ENCODE assay signal across 12 mouse cellular contexts in the genomic region with DNA sequence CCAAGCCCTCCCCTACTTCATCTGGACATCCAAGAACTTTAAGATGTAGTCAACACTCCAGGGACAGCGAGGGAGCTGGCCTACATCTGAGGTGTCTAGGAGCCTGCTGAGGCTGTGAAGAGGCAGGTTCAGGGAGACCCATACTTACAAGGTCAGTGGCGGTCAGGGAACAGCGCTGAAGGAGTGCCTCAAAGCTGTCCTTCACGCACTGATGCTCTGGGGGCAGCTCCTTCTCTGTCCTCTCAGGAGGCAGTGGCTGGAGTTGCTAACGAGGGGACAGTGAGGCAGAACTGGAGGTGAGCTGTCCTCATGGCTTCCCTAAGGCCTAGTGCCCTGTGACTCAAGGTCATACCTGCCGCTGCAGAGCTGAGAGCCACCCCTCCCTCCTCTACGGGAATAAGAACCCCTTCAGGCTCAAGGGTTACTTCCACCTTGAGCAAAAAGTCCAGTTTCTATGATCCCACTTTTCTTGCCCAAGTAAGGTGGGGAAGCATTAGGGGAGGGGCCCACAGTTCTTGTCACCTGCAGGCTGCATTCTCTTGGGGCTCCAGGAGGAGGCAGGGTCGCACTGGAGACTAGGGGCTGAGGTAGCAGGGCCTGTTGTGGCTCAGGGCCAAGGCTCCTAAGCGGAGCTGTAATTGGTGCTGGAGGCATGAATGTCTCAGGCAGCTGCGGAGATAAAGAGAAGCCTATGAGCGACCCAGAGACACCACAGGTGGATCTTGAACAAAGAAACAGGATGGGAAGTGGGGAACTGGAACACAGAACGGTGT. TPM values are rescaled to one million over a fixed set of nuclear protein-coding genes. Genes with fewer than 3 reads are reported as not detected.
DNase-seq lines count a peak whose midpoint lies in the region; ATAC-seq and TF ChIP-seq lines count a peak whose summit lies in the region.
"Had no signal": no experiment of that assay in that cellular context is flagged by ENCODE, and none has a peak within 500 bp of the region (broad histone marks: within the 10 kb centered on the region; RNA-seq: fewer than 3 reads in every experiment).

No protein-coding gene starts in this region.

- H3K36me3 ChIP-seq in forebrain, embryonic 11.5 days (ENCODE audit: control insufficient read depth, insufficient read depth, low read length): no peaks in the 10 kb centered on the region
- no peaks in the 10 kb centered on the region for H3K36me3 ChIP-seq in forebrain, embryonic 15.5 days
- H3K36me3 ChIP-seq in stomach, postnatal 0 days (ENCODE audit: control insufficient read depth, insufficient read depth, low read length): no peaks in the 10 kb centered on the region
- H3K36me3 ChIP-seq: limb, embryonic 12.5 days had no signal

- no peak overlapping the region for H3K4me3 ChIP-seq in forebrain, embryonic 11.5 days (ENCODE audit: low read depth, low read length)
- no peak overlapping the region for H3K4me3 ChIP-seq in forebrain, embryonic 15.5 days
- no peak overlapping the region for H3K4me3 ChIP-seq in left cerebral cortex, adult 2 months
- no peak overlapping the region for H3K4me3 ChIP-seq in stomach, postnatal 0 days (ENCODE audit: low read depth, low read length)
- H3K4me3 ChIP-seq: limb, embryonic 12.5 days had no signal

- peaks cover 24% of the 10 kb centered on the region for H3K4me1 ChIP-seq in forebrain, embryonic 11.5 days (replicated peaks; ENCODE audit: control insufficient read depth, insufficient read depth, low read length)
- H3K4me1 ChIP-seq in forebrain, embryonic 15.5 days: peaks cover 12% of the 10 kb centered on the region
- H3K4me1 ChIP-seq in stomach, postnatal 0 days (replicated peaks; ENCODE audit: control insufficient read depth, insufficient read depth): no peaks in the 10 kb centered on the region; the same call in 1 of the 2 replicates

- peak; percentile 74 for DNase-seq in forebrain, embryonic 11.5 days (ENCODE audit: low spot score)
- peak; percentile 30 for DNase-seq in left cerebral cortex, postnatal 4 days
- DNase-seq in left cerebral cortex, adult 2 months (ENCODE audit: extremely low spot score in 1 of 2, low spot score in 2 of 2): no peak
- DNase-seq in R1 (ENCODE audit: low read depth, low spot score): peak; percentile 81
- no peak for DNase-seq in stomach, postnatal 0 days (ENCODE audit: low spot score)
- no peak for DNase-seq in right cerebral cortex, postnatal 14 days
- no peak for DNase-seq in left cerebral cortex, adult 8-10 months (ENCODE audit: low spot score in 2 of 2)

- no peak; the same call in 1 of the 2 replicates for TF ChIP-seq CTCF in left cerebral cortex, adult 2 months (IDR thresholded peaks at IDR 0.05)
- peak; percentile 37 for TF ChIP-seq CTCF in stomach, postnatal 0 days (IDR thresholded peaks at IDR 0.05; ENCODE audit: low read depth)

- ATAC-seq in forebrain, embryonic 11.5 days (replicated peaks; ENCODE audit: low FRiP score): no peak
- no peak for ATAC-seq in forebrain, embryonic 15.5 days (replicated peaks)
- ATAC-seq in stomach, postnatal 0 days (ENCODE audit: low FRiP score, low TSS enrichment): 0 out of 2 replicates have a peak, but pooled peaks have one; percentile 28

- no peaks in the 10 kb centered on the region for H3K9me3 ChIP-seq in forebrain, embryonic 11.5 days (ENCODE audit: control insufficient read depth, low read length)
- no peaks in the 10 kb centered on the region for H3K9me3 ChIP-seq in forebrain, embryonic 15.5 days
- H3K9me3 ChIP-seq in stomach, postnatal 0 days (ENCODE audit: control insufficient read depth, low read length): no peaks in the 10 kb centered on the region
- H3K9me3 ChIP-seq: limb, embryonic 12.5 days had no signal

- TF ChIP-seq EP300 in stomach, postnatal 0 days (optimal IDR thresholded peaks at IDR 0.05): no peak

- WGBS in forebrain, embryonic 11.5 days: 47% methylated on average over 12 of the region's 12 CpGs
- 40% methylated on average over 12 of the region's 12 CpGs for WGBS in forebrain, embryonic 15.5 days
- WGBS in stomach, postnatal 0 days: 76% methylated on average over 12 of the region's 12 CpGs

- intact Hi-C loops in left cerebral cortex, postnatal 4 days (cut with DNase I): no loop called here
- intact Hi-C loops in left cerebral cortex, adult 2 months (cut with DNase I): no loop called here

- H3K27ac ChIP-seq in forebrain, embryonic 11.5 days (ENCODE audit: low read depth, low read length): peak overlapping the region; percentile 47; the same call in 1 of the 2 replicates
- H3K27ac ChIP-seq in forebrain, embryonic 15.5 days (replicated peaks): no peak overlapping the region
- H3K27ac ChIP-seq in left cerebral cortex, adult 2 months: no peak overlapping the region
- H3K27ac ChIP-seq in stomach, postnatal 0 days (replicated peaks): no peak overlapping the region
- H3K27ac ChIP-seq: limb, embryonic 12.5 days had no signal

- no peak overlapping the region for H3K9ac ChIP-seq in forebrain, embryonic 11.5 days (ENCODE audit: low read length)
- H3K9ac ChIP-seq in forebrain, embryonic 15.5 days (replicated peaks): no peak overlapping the region
- no peak overlapping the region for H3K9ac ChIP-seq in stomach, postnatal 0 days (ENCODE audit: low read length)
- H3K9ac ChIP-seq: limb, embryonic 12.5 days had no signal

- H3K27me3 ChIP-seq in forebrain, embryonic 11.5 days (ENCODE audit: control insufficient read depth, insufficient read depth, low read length): peaks cover 70% of the 10 kb centered on the region
- peaks cover 85% of the 10 kb centered on the region for H3K27me3 ChIP-seq in forebrain, embryonic 15.5 days
- H3K27me3 ChIP-seq in stomach, postnatal 0 days (ENCODE audit: control insufficient read depth, insufficient read depth, low read length): no peaks in the 10 kb centered on the region

- H3K4me2 ChIP-seq in forebrain, embryonic 11.5 days (ENCODE audit: low read depth, low read length, severe bottlenecking): no peak overlapping the region
- H3K4me2 ChIP-seq in forebrain, embryonic 15.5 days (replicated peaks): no peak overlapping the region
- no peak overlapping the region for H3K4me2 ChIP-seq in stomach, postnatal 0 days (replicated peaks; ENCODE audit: low read depth)
- H3K4me2 ChIP-seq: limb, embryonic 12.5 days had no signal

RNA-seq across cellular contexts. Expression of a gene that starts 24.9 kb away (rescaled TPM):
- 60.2 and 63.5 TPM in 2 replicates for polyA plus RNA-seq in forebrain, embryonic 11.5 days (2014; fragmentation: Nextera tagmentation; extraction: Ambion mirVana)
- polyA plus RNA-seq in forebrain, embryonic 15.5 days (2015; fragmentation: Nextera tagmentation; extraction: Ambion mirVana): 3.0 and 4.6 TPM in 2 replicates
- under 1 TPM in 1 of 2 experiments, not detected in 1; 0.14 TPM for total RNA-seq in left cerebral cortex, postnatal 4 days (2021)
- total RNA-seq in left cerebral cortex, adult 2 months (2021): not detected
- not detected in 2 replicates for polyA plus RNA-seq in stomach, postnatal 0 days (2015; fragmentation: Nextera tagmentation; extraction: Ambion mirVana)
- total RNA-seq in left cerebral cortex, adult 8-10 months (2022): under 1 TPM; 0.30 to 0.78 (median 0.58) TPM
- total RNA-seq: megakaryocyte progenitor cell, adult 5-6 weeks had no signal
- polyA plus RNA-seq: C2C12; heart, embryonic 14.5 days; limb, embryonic 12.5 days had no signal

RNA-seq across cellular contexts. Expression of a gene that starts 27.5 kb away (rescaled TPM):
- polyA plus RNA-seq in forebrain, embryonic 11.5 days (2014; fragmentation: Nextera tagmentation; extraction: Ambion mirVana): 0.81 and 0.84 TPM in 2 replicates
- 0.08 and 0.09 TPM in 2 replicates for polyA plus RNA-seq in forebrain, embryonic 15.5 days (2015; fragmentation: Nextera tagmentation; extraction: Ambion mirVana)
- under 1 TPM in 1 of 2 experiments, not detected in 1; 0.28 TPM for total RNA-seq in left cerebral cortex, postnatal 4 days (2021)
- under 1 TPM; 0.11 to 0.16 TPM for total RNA-seq in left cerebral cortex, adult 2 months (2021)
- 0.19 and 0.34 TPM in 2 replicates for polyA plus RNA-seq in stomach, postnatal 0 days (2015; fragmentation: Nextera tagmentation; extraction: Ambion mirVana)
- 1 to 10 TPM in 1 of 4 experiments, under 1 TPM in 3; 0.25 to 1.4 (median 0.51) TPM for total RNA-seq in left cerebral cortex, adult 8-10 months (2022)

RNA-seq across cellular contexts. Expression of a gene that starts 34.4 kb away (rescaled TPM):
- polyA plus RNA-seq in forebrain, embryonic 11.5 days (2014; fragmentation: Nextera tagmentation; extraction: Ambion mirVana): not detected in 2 replicates
- not detected in 2 replicates for polyA plus RNA-seq in forebrain, embryonic 15.5 days (2015; fragmentation: Nextera tagmentation; extraction: Ambion mirVana)
- total RNA-seq in left cerebral cortex, postnatal 4 days (2021): not detected
- total RNA-seq in left cerebral cortex, adult 2 months (2021): not detected
- 0.70 TPM in 1 of 2 replicates, not detected in the other for polyA plus RNA-seq in stomach, postnatal 0 days (2015; fragmentation: Nextera tagmentation; extraction: Ambion mirVana)
- not detected for total RNA-seq in left cerebral cortex, adult 8-10 months (2022)
- total RNA-seq: megakaryocyte progenitor cell, adult 5-6 weeks had no signal
- polyA plus RNA-seq: C2C12; heart, embryonic 14.5 days; limb, embryonic 12.5 days had no signal

RNA-seq across cellular contexts. Expression of a gene that starts 37.1 kb away (rescaled TPM):
- 424 and 454 TPM in 2 replicates for polyA plus RNA-seq in forebrain, embryonic 11.5 days (2014; fragmentation: Nextera tagmentation; extraction: Ambion mirVana)
- polyA plus RNA-seq in forebrain, embryonic 15.5 days (2015; fragmentation: Nextera tagmentation; extraction: Ambion mirVana): 428 and 451 TPM in 2 replicates
- total RNA-seq in left cerebral cortex, postnatal 4 days (2021): 100 to 1,000 TPM; 294 to 322 TPM
- total RNA-seq in left cerebral cortex, adult 2 months (2021): 100 to 1,000 TPM; 336 to 363 TPM
- polyA plus RNA-seq in stomach, postnatal 0 days (2015; fragmentation: Nextera tagmentation; extraction: Ambion mirVana): 584 and 594 TPM in 2 replicates
- 100 to 1,000 TPM; 359 to 428 (median 393) TPM for total RNA-seq in left cerebral cortex, adult 8-10 months (2022)

RNA-seq across cellular contexts. Expression of a gene that starts 44.5 kb away (rescaled TPM):
- polyA plus RNA-seq in forebrain, embryonic 11.5 days (2014; fragmentation: Nextera tagmentation; extraction: Ambion mirVana): 33.0 and 33.3 TPM in 2 replicates
- 30.6 and 31.1 TPM in 2 replicates for polyA plus RNA-seq in forebrain, embryonic 15.5 days (2015; fragmentation: Nextera tagmentation; extraction: Ambion mirVana)
- 10 to 100 TPM; 33.3 to 37.9 TPM for total RNA-seq in left cerebral cortex, postnatal 4 days (2021)
- 10 to 100 TPM; 33.6 to 35.3 TPM for total RNA-seq in left cerebral cortex, adult 2 months (2021)
- 10.1 and 10.5 TPM in 2 replicates for polyA plus RNA-seq in stomach, postnatal 0 days (2015; fragmentation: Nextera tagmentation; extraction: Ambion mirVana)
- total RNA-seq in left cerebral cortex, adult 8-10 months (2022): 10 to 100 TPM; 25.7 to 30.6 (median 28.8) TPM

Comparison
In these comparisons a context has a peak if more than half of its experiments do, and no peak if none do; other contexts are left out.
1. DNase-seq: peak in forebrain, embryonic 11.5 days (single experiment), left cerebral cortex, postnatal 4 days (single experiment) and R1 (single experiment); none in left cerebral cortex, adult 2 months (0 of 2), stomach, postnatal 0 days (single experiment), right cerebral cortex, postnatal 14 days (single experiment) and left cerebral cortex, adult 8-10 months (0 of 2).